Mouse (Mus musculus) heart, embryonic 11.5 days (tissue): Measurements from ENCODE around the gene Fam161a. TPM values are rescaled to one million over a fixed set of nuclear protein-coding genes. Genes with fewer than 3 reads are reported as not detected.
"Not testable (repeated sequence)": the region's sequence is repeated elsewhere in the genome, so short reads cannot be mapped to it uniquely, and the experiment has no call there.

Experiments
- ATAC-seq: fragments of 200-750 bp; cut with Nextera tagmentation; replicated peaks from 2 replicates; pipeline ENCODE4 v1.8.0; 2017; ENCODE audit warnings: moderate library complexity; ENCODE audit not compliant: insufficient number of reproducible peaks, low FRiP score, low TSS enrichment
- H3K27ac ChIP-seq: fragments of 300-500 bp; sonication (generic); 2 replicates; pipeline ENCODE4 v1.5.1; 2014; ENCODE audit warnings: mild to moderate bottlenecking, low read depth, low read length
- H3K27me3 ChIP-seq: fragments of 300-500 bp; sonication (generic); 2 replicates; pipeline ENCODE4 v1.6.1; 2014; ENCODE audit warnings: mild to moderate bottlenecking, low read length, mixed read lengths; ENCODE audit not compliant: control insufficient read depth, insufficient read depth
- H3K36me3 ChIP-seq: fragments of 300-500 bp; sonication (generic); 2 replicates; pipeline ENCODE4 v1.6.1; 2014; ENCODE audit warnings: mild to moderate bottlenecking, low read length, moderate library complexity, mixed read lengths; ENCODE audit not compliant: control insufficient read depth, insufficient read depth
- H3K4me1 ChIP-seq: fragments of 300-500 bp; sonication (generic); 2 replicates; pipeline ENCODE4 v1.6.1; 2014; ENCODE audit warnings: low read length; ENCODE audit not compliant: control insufficient read depth, insufficient read depth
- H3K4me2 ChIP-seq: fragments of 300-500 bp; sonication (generic); 2 replicates; pipeline ENCODE4 v1.6.1; 2014; ENCODE audit warnings: mild to moderate bottlenecking, moderate library complexity
- H3K4me3 ChIP-seq: fragments of 300-500 bp; sonication (generic); 2 replicates; pipeline ENCODE4 v1.5.1; 2014; ENCODE audit warnings: low read depth, low read length
- H3K9ac ChIP-seq: fragments of 300-500 bp; sonication (generic); 2 replicates; pipeline ENCODE4 v1.6.1; 2014; ENCODE audit warnings: mild to moderate bottlenecking, low read depth, low read length, moderate library complexity
- H3K9me3 ChIP-seq: fragments of 300-500 bp; sonication (generic); replicated peaks from 2 replicates; pipeline ENCODE4 v1.6.1; 2016; ENCODE audit warnings: low read length; ENCODE audit not compliant: control insufficient read depth
- WGBS: fragments of 180-500 bp; shearing (Covaris S2); extraction: QIAGEN DNeasy Blood & Tissue Kit; methylation state at CpG from one replicate; pipeline ENCODE4 v1.1.7; 2014; ENCODE audit not compliant: insufficient replicate concordance; 5-methylcytosine and 5-hydroxymethylcytosine counted together
- polyA plus RNA-seq: library from polyadenylated mRNA; unstranded; fragments of >200 nt; fragmentation: Nextera tagmentation; extraction: Ambion mirVana; gene quantifications from 2 replicates; pipeline ENCODE4 v1.2.1, GENCODE M21; 2014

Gene Fam161a
- polyA plus RNA-seq, 1 experiment from 2014 or later = 1.9 TPM

- Histone ChIP-seq H3K9me3 (no peaks in the 10 kb centered on the region), H3K4me3 (peak overlapping the region; percentile 68), H3K4me2 (peak overlapping the region; percentile 75), H3K4me1 (0 out of 2 replicates have a peak, but pooled peaks cover 2% of the 10 kb centered on the region), H3K36me3 (no peaks in the 10 kb centered on the region), H3K9ac (peak overlapping the region; percentile 84), H3K27ac (no peak overlapping the region), H3K27me3 (no peaks in the 10 kb centered on the region)
- 8% methylated on average over 10 of the region's 10 CpGs for WGBS
- no peak for ATAC-seq
Observed at GRCm38 (mm10) chr11:23068201-23068600, 60.9 kb downstream of the Fam161a start.

- H3K9me3 ChIP-seq, H3K36me3 ChIP-seq, H3K4me2 ChIP-seq, H3K4me1 ChIP-seq, H3K27ac ChIP-seq, H3K27me3 ChIP-seq, ATAC-seq, H3K4me3 ChIP-seq, H3K9ac ChIP-seq: not testable (repeated sequence)
- 91% methylated on average over 9 of the region's 9 CpGs for WGBS
Observed at GRCm38 (mm10) chr11:23068986-23069385, 61.7 kb downstream of the Fam161a start.

GRCm38 (mm10) chr11:23074841-23075240 is 67.5 kb downstream of the Fam161a start:
- Histone ChIP-seq H3K9ac (no peak overlapping the region), H3K27me3 (no peaks in the 10 kb centered on the region), H3K4me1 (0 out of 2 replicates have a peak, but pooled peaks cover under 1% of the 10 kb centered on the region), H3K4me3 (no peak overlapping the region), H3K27ac (no peak overlapping the region), H3K36me3 (no peaks in the 10 kb centered on the region), H3K9me3 (no peaks in the 10 kb centered on the region), H3K4me2 (no peak overlapping the region)
- 74% methylated on average over 7 of the region's 7 CpGs for WGBS
- ATAC-seq = no peak

DNA sequence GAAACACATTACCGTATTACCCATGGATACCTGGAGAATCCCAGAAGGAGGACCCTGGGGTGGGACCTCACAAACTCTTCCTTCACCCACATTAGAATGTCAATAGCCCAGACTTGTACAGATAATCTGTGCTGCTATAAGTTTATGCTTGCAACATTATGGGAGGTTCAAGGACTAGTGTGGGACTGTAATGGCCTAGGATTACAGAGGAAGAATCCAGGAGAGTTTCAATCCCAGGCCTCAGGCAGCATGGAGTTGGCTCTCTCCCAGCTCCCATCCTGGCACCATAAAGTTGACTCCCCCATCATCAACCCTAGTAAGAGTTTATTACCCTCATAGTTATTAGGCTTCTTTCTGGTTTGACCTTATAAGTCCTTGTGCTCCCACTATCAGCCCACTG is 71.2 kb downstream of the Fam161a start:
- Histone ChIP-seq H3K4me1 (0 out of 2 replicates have a peak, but pooled peaks cover 2% of the 10 kb centered on the region), H3K27ac (no peak overlapping the region), H3K4me2 (no peak overlapping the region), H3K4me3 (no peak overlapping the region), H3K27me3 (no peaks in the 10 kb centered on the region), H3K36me3 (no peaks in the 10 kb centered on the region), H3K9me3 (no peaks in the 10 kb centered on the region), H3K9ac (no peak overlapping the region)
- 70% methylated on average over 1 of the region's 1 CpGs for WGBS
- ATAC-seq = no peak

Other genes starting within 250 kb of the Fam161a start
- 2.2 and 2.9 TPM in 2 replicates for gene B3gnt2, start 146.6 kb upstream of the Fam161a start, polyA plus RNA-seq
- 2.2 and 3.1 TPM in 2 replicates for gene Zrsr1, start 35.5 kb upstream of the Fam161a start, polyA plus RNA-seq
- 8.2 and 11.5 TPM in 2 replicates for gene Gm28048, start 25.4 kb upstream of the Fam161a start, polyA plus RNA-seq
- gene Commd1, start 25.1 kb upstream of the Fam161a start, polyA plus RNA-seq = 327 and 355 TPM in 2 replicates
- gene Cct4, start 17.0 kb upstream of the Fam161a start, polyA plus RNA-seq = 275 and 277 TPM in 2 replicates
- 84.1 and 93.7 TPM in 2 replicates for gene Xpo1, start 248.5 kb downstream of the Fam161a start, polyA plus RNA-seq